Mouse (Mus musculus) kidney, postnatal 36 days (tissue): ENCODE measurements around the gene Ankrd13a.
"Not testable (repeated sequence)": the region's sequence is repeated elsewhere in the genome, so short reads cannot be mapped to it uniquely, and the experiment has no call there.

Source experiments
- DNase-seq, 2 experiments: peaks; one replicate each; pipeline ENCODE4 v3.0.0; 2021 to 2022; ENCODE audit warnings: mixed read lengths in 2 of 2

Gene Ankrd13a

DNA sequence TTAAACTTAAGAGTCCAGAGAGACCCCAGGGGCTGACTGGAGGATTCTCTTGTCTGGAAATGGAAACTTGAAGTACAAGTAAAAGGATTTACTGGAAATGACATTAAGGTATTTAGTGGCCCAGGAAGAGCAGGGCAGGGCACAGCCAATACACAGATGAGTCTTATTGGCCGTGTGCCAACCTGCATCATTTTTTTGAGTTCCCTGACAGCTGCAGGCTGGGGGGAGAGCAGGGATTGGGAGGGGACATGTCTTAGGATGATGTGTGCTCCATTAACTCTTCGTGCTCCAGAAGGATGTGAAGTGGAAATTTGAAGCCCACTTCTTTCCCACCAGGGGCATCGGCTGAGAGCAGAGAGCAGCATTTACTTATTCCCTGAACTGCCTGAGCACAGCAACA, 67.7 kb downstream of the Ankrd13a start:
- DNase-seq = not testable (repeated sequence)

DNA sequence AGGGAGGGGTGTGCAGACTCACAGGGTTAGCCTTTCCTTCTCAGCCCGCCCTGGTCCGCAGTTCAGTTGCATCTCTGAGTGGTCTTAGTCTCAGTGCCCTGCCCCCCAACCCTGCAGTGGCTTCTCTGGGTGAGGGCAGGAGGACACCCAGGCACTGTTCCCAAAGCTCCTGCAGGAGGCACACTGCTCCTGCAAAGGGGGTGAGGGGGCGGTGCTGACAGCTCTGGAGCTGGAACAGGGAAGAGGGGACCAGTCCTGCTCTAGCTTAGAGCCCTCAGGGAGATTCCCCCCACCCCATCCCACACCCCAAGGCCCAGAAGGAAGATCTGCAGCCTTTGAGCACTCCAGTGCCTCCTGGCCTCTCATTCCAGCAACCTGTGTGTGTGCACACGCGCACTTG, 68.2 kb downstream of the Ankrd13a start:
- DNase-seq = no peak

DNA sequence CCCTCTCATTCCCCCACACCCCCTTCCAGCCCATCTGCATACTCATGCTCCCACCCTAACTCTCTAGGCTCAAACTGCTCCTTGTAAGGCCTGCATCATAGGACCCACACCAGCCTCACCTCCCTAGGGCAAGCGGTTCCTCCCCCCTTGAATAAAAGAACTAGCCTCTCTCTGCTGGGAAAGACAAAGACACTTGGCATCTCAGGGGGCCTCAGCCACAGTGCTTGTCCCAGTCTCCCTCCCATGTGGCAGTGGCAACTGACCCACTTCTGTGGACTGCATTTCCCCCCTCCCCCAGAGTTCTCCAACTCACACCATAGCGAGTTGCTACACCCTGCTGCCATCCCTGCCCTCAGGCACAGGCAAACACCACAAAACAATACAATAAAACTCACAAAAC, 69.9 kb downstream of the Ankrd13a start:
- not testable (repeated sequence) for DNase-seq

DNA sequence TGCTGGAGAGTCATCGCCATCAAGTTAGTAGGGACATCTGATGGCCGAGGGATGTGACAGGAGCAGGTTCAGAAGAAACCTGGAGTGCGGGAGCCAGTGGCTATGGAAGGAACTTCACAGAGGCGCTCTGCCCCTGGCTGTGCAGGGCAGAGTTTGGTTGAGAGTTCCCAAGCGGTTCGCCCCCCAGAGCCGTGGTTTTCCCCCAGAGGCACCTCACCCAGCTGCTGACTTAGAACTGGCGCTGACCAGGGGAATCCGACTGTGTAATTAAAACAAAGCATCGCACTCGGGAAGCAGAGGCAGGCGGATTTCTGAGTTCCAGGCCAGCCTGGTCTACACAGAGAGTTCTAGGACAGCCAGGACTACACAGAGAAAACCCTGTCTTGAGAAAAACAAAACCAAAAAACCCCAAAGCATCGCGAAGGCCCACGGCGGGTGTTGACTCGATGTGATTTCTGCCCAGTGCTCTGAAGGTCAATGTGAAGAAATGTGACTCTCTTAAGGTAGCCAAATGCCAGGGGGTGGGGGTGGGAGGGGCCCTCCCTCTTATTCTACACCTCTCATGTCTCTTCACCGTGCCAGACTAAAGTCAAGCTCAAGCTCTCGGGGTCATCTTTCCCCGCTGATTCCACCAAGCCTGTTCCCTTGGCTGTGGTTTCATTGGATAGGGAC, 77.2 kb downstream of the Ankrd13a start:
- DNase-seq = no peak

DNA sequence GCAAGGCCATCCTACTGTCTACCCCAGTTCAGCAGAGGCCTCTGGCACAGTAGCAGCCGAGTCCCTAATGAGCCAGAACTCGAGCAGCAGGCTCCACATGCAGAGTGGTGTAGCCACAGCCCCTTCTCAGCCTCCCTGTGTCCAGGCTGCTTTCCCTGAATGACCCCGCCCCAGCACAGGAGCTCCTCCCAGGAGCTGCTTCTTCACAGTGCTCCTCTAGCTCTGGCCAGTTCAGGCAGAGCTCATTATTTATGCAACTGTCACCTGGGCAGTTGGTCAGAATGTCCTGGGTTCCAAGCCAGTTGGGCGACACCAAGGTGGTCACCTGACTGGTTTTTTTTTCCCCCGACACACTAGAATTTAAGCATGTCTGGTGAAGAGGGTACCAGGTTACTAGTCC, 78.9 kb downstream of the Ankrd13a start, which contains the start of gene 4930519G04Rik:
Gene 4930519G04Rik (plus strand): TSS at position 301 of the 400 bp plus-strand sequence.
- DNase-seq = not testable (repeated sequence)
